Mouse (Mus musculus) heart, embryonic 16.5 days (tissue): ENCODE results near the gene Xpr1. TPM values are rescaled to one million over a fixed set of nuclear protein-coding genes. Genes with fewer than 3 reads are reported as not detected.
"Not testable (repeated sequence)": the region's sequence is repeated elsewhere in the genome, so short reads cannot be mapped to it uniquely, and the experiment has no call there.

ENCODE experiments used
- ATAC-seq: fragments of 200-750 bp; cut with Nextera tagmentation; replicated peaks from 2 replicates; pipeline ENCODE4 v1.8.0; 2017; ENCODE audit warnings: moderate number of reproducible peaks; ENCODE audit not compliant: insufficient read depth, low FRiP score; ENCODE audit errors: extremely low read depth
- H3K27ac ChIP-seq: fragments of 300-500 bp; sonication (generic); 2 replicates; pipeline ENCODE4 v1.5.1; 2014; ENCODE audit warnings: mild to moderate bottlenecking, low read length, control low read depth, moderate library complexity
- H3K27me3 ChIP-seq: fragments of 300-500 bp; sonication (generic); 2 replicates; pipeline ENCODE4 v1.6.1; 2014; ENCODE audit warnings: low read length, mixed read lengths; ENCODE audit not compliant: control insufficient read depth, insufficient read depth
- H3K36me3 ChIP-seq: fragments of 300-500 bp; sonication (generic); 2 replicates; pipeline ENCODE4 v1.6.1; 2014; ENCODE audit not compliant: control insufficient read depth, insufficient read depth
- H3K4me1 ChIP-seq: fragments of 300-500 bp; sonication (generic); 2 replicates; pipeline ENCODE4 v1.6.1; 2014; ENCODE audit warnings: low read length, mixed read lengths; ENCODE audit not compliant: control insufficient read depth, insufficient read depth
- H3K4me2 ChIP-seq: fragments of 300-500 bp; sonication (generic); 2 replicates; pipeline ENCODE4 v1.6.1; 2014; ENCODE audit warnings: low read depth, mild to moderate bottlenecking, control low read depth, low read length
- H3K4me3 ChIP-seq: fragments of 300-500 bp; sonication (generic); 2 replicates; pipeline ENCODE4 v1.5.1; 2014; ENCODE audit warnings: mild to moderate bottlenecking, control low read depth, low read length
- H3K9ac ChIP-seq: fragments of 300-500 bp; sonication (generic); 2 replicates; pipeline ENCODE4 v1.6.1; 2014; ENCODE audit warnings: low read length, control low read depth
- H3K9me3 ChIP-seq: fragments of 300-500 bp; sonication (generic); replicated peaks from 2 replicates; pipeline ENCODE4 v1.6.1; 2016; ENCODE audit warnings: low read length; ENCODE audit not compliant: control insufficient read depth
- WGBS: fragments of 180-500 bp; shearing (Covaris S2); extraction: QIAGEN DNeasy Blood & Tissue Kit; methylation state at CpG from one replicate; pipeline ENCODE4 v1.1.7; 2014; 5-methylcytosine and 5-hydroxymethylcytosine counted together
- polyA plus RNA-seq: library from polyadenylated mRNA; unstranded; fragments of >200 nt; fragmentation: Nextera tagmentation; extraction: Ambion mirVana; gene quantifications from 2 replicates; pipeline ENCODE4 v1.2.1, GENCODE M21; 2015

Gene Xpr1
- polyA plus RNA-seq, 1 experiment from 2014 or later = 9.1 TPM

DNA sequence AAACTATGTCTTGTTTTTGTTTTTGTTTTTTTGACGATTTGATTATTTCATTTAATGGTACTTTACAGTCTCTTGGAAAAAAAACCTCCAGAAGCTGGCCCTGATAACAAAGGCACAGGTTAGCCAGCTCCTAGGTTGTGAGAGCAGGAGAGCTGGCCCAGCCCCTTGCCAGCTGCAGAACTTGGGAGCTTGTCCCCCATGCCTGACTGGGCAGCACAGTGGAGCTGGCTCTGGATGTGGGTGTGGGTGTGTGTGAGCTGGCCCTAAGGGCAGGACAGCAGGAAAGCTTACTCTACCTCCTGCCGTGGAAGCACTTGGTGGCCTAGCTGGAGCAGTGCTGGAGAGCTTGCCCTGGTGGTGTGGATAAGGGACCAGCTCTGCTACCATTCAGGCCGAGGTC lies 129.2 kb downstream of the Xpr1 start:
- Histone ChIP-seq H3K27ac (no peak overlapping the region), H3K4me2 (no peak overlapping the region), H3K4me3 (no peak overlapping the region), H3K9ac (no peak overlapping the region), H3K36me3 (peaks cover 35% of the 10 kb centered on the region), H3K9me3 (peaks cover 4% of the 10 kb centered on the region), H3K27me3 (no peaks in the 10 kb centered on the region), H3K4me1 (no peaks in the 10 kb centered on the region)
- 80% methylated on average over 3 of the region's 3 CpGs for WGBS
- no peak for ATAC-seq

DNA sequence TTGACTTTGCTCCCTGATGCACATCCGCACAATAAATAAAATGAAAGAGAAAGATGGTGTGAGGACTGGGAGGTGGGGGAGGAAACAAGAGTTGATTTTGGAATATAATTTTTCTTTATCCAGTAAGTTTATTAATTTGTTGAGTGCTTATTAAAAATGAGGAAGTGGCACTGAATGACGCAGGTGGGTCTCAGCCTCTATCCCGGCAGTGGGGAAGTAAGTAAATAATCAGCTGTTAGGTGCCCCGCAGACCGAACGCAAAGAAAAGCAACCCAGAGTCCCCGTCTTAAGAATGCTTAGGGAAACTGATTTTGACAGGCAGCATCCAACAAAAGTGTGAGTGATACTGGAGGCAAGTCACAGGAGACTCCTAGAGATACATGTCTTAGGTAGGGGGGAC lies 133.4 kb downstream of the Xpr1 start:
- Histone ChIP-seq H3K27ac (no peak overlapping the region), H3K9ac (no peak overlapping the region), H3K4me2 (no peak overlapping the region), H3K9me3 (peaks cover 4% of the 10 kb centered on the region), H3K4me1 (no peaks in the 10 kb centered on the region), H3K4me3 (no peak overlapping the region), H3K36me3 (peaks cover 26% of the 10 kb centered on the region), H3K27me3 (no peaks in the 10 kb centered on the region)
- no peak for ATAC-seq
- WGBS = 86% methylated on average over 7 of the region's 7 CpGs

- peak; percentile 83; the same call in 1 of the 2 replicates for ATAC-seq
- H3K27ac ChIP-seq = no peak overlapping the region
- H3K36me3 ChIP-seq = peaks cover 9% of the 10 kb centered on the region
- H3K4me1 ChIP-seq = peaks cover 3% of the 10 kb centered on the region; the same call in 1 of the 2 replicates
- no peaks in the 10 kb centered on the region for H3K9me3 ChIP-seq
- H3K4me3 ChIP-seq = no peak overlapping the region
- 57% methylated on average over 18 of the region's 18 CpGs for WGBS
- H3K27me3 ChIP-seq = no peaks in the 10 kb centered on the region
- H3K9ac ChIP-seq = no peak overlapping the region; the same call in 1 of the 2 replicates
- no peak overlapping the region for H3K4me2 ChIP-seq
Measured at GRCm38 (mm10) chr1:155281003-155281793, 136.0 kb downstream of the Xpr1 start.

GRCm38 (mm10) chr1:155280306-155280705 lies 136.9 kb downstream of the Xpr1 start:
- Histone ChIP-seq H3K27ac (no peak overlapping the region), H3K36me3 (peaks cover 6% of the 10 kb centered on the region), H3K9me3 (no peaks in the 10 kb centered on the region), H3K9ac (no peak overlapping the region), H3K4me1 (peaks cover 3% of the 10 kb centered on the region; the same call in 1 of the 2 replicates), H3K4me2 (no peak overlapping the region), H3K4me3 (no peak overlapping the region), H3K27me3 (no peaks in the 10 kb centered on the region)
- 74% methylated on average over 10 of the region's 10 CpGs for WGBS
- no peak for ATAC-seq

- no peak overlapping the region for H3K4me3 ChIP-seq
- peaks cover 3% of the 10 kb centered on the region; the same call in 1 of the 2 replicates for H3K4me1 ChIP-seq
- no peak for ATAC-seq
- no peaks in the 10 kb centered on the region for H3K27me3 ChIP-seq
- WGBS = 65% methylated on average over 13 of the region's 13 CpGs
- H3K9me3 ChIP-seq = no peaks in the 10 kb centered on the region
- no peak overlapping the region for H3K27ac ChIP-seq
- H3K36me3 ChIP-seq = no peaks in the 10 kb centered on the region
- H3K4me2 ChIP-seq = no peak overlapping the region
- no peak overlapping the region for H3K9ac ChIP-seq
Measured at GRCm38 (mm10) chr1:155276381-155277033, 140.7 kb downstream of the Xpr1 start.

- H3K9ac ChIP-seq = no peak overlapping the region
- no peaks in the 10 kb centered on the region for H3K36me3 ChIP-seq
- no peak overlapping the region for H3K4me2 ChIP-seq
- H3K27ac ChIP-seq = no peak overlapping the region
- no peak overlapping the region for H3K4me3 ChIP-seq
- no peak for ATAC-seq
- H3K27me3 ChIP-seq = no peaks in the 10 kb centered on the region
- H3K9me3 ChIP-seq = no peaks in the 10 kb centered on the region
- 86% methylated on average over 4 of the region's 4 CpGs for WGBS
- H3K4me1 ChIP-seq = peaks cover 3% of the 10 kb centered on the region; the same call in 1 of the 2 replicates
Measured at GRCm38 (mm10) chr1:155275793-155276192, 141.4 kb downstream of the Xpr1 start.

GRCm38 (mm10) chr1:155274976-155275375 lies 142.2 kb downstream of the Xpr1 start:
- peaks cover 3% of the 10 kb centered on the region; the same call in 1 of the 2 replicates for H3K4me1 ChIP-seq
- no peaks in the 10 kb centered on the region for H3K27me3 ChIP-seq
- H3K36me3 ChIP-seq = no peaks in the 10 kb centered on the region
- H3K4me3 ChIP-seq = no peak overlapping the region
- no peak overlapping the region for H3K27ac ChIP-seq
- H3K4me2 ChIP-seq = no peak overlapping the region
- no peak overlapping the region for H3K9ac ChIP-seq
- no peaks in the 10 kb centered on the region for H3K9me3 ChIP-seq
- no peak for ATAC-seq
- 82% methylated on average over 3 of the region's 3 CpGs for WGBS

DNA sequence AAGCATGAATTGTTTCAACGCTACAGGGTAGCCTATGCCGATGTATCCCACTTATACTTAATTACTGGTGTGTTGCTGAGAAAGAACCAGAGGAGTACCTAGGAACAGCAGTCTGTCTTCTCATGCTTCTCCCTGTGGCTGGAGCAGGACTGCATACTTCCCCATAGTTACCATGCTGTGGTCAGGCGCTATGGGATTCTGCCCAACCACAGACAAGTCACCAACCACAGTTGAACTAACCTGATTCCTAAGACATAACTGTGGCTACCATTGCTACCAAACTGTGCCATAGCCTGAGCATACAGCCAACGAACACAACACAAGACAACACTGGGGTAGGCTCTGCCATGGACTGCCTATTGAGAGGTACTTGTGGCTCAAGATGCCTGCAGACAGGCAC lies 144.3 kb downstream of the Xpr1 start:
- Histone ChIP-seq H3K4me3 (no peak overlapping the region), H3K27me3 (no peaks in the 10 kb centered on the region), H3K9me3 (no peaks in the 10 kb centered on the region), H3K36me3 (no peaks in the 10 kb centered on the region), H3K9ac (no peak overlapping the region), H3K4me1 (peaks cover 2% of the 10 kb centered on the region; the same call in 1 of the 2 replicates), H3K4me2 (no peak overlapping the region), H3K27ac (no peak overlapping the region)
- 91% methylated on average over 4 of the region's 4 CpGs for WGBS
- no peak for ATAC-seq

DNA sequence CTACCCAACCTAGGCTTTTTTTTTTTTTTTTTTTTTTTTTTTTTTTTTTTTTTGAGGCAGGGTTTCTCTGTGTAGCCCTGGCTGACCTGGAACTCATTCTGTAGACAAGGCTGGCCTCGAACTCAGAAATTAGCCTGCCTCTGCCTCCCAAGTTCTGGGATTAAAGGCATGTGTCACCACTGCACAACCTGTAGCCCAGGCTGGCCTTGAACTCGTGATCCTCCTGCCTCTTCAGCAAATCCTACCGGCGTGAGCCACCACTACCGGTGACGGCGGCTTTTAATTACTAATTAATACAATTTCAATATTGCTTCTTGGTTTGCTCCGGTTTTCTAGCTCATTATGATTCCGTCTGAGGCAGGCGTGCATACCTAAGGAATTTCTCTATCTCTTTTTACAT lies 154.7 kb downstream of the Xpr1 start:
- H3K36me3 ChIP-seq, H3K4me3 ChIP-seq: not testable (repeated sequence)
- WGBS = 89% methylated on average over 10 of the region's 10 CpGs

More for the DNA sequence above, 154.7 kb downstream of the Xpr1 start:
- not testable (repeated sequence) for H3K27me3 ChIP-seq, H3K4me2 ChIP-seq, H3K4me1 ChIP-seq, H3K9ac ChIP-seq, H3K9me3 ChIP-seq, H3K27ac ChIP-seq, ATAC-seq
